Mouse (Mus musculus): Measurements from ENCODE around the gene Dpep2nb. TPM values are rescaled to one million over a fixed set of nuclear protein-coding genes. Genes with fewer than 3 reads are reported as not detected.
"Not testable (repeated sequence)": the region's sequence is repeated elsewhere in the genome, so short reads cannot be mapped to it uniquely, and the experiment has no call there.

The Dpep2nb gene
- polyA plus RNA-seq, 2 experiments: 0.05 to 0.17 TPM

DNA sequence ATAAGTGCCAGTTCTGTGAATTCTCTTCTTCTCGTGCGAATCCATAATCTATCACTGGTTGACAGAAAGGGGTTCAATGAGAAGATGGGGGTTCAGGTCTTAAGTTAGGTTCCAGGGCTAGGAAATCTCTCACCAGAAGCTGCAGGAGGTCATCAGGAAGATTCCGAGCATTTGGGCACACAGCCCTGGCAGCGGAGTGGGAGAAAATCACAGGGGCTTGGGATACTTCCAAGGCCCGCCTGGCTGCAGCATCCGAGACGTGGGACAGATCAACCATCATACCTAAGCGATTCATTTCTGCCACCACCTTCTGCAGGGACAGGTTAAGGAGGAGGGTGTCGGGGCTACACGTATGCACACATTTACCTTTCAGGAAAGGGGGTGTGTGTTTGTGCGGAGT is 17.2 kb downstream of the Dpep2nb start:
- Histone ChIP-seq H3K4me3 (replicated peaks; ENCODE audit: low read length) (no peak overlapping the region), H3K9ac (ENCODE audit: low read depth, low read length, severe bottlenecking) (no peak overlapping the region), H3K4me1 (ENCODE audit: control insufficient read depth, insufficient read depth, low read length) (no peaks in the 10 kb centered on the region; the same call in 1 of the 2 replicates), H3K27me3 (ENCODE audit: control insufficient read depth, insufficient read depth, low read length) (no peaks in the 10 kb centered on the region), H3K4me2 (replicated peaks; ENCODE audit: low read depth, low read length, severe bottlenecking) (no peak overlapping the region), H3K27ac (replicated peaks; ENCODE audit: low read depth, low read length) (no peak overlapping the region), H3K9me3 (ENCODE audit: control insufficient read depth, low read length) (no peaks in the 10 kb centered on the region), H3K36me3 (ENCODE audit: control insufficient read depth, insufficient read depth, low read length) (no peaks in the 10 kb centered on the region)
- DNase-seq (ENCODE audit: low spot score) (no peak), ATAC-seq (ENCODE audit: low FRiP score, low read depth) (no peak)
- WGBS: 83% methylated on average over 11 of the region's 11 CpGs
- no peak for TF ChIP-seq POLR2A (IDR thresholded peaks at IDR 0.05; ENCODE audit: borderline replicate concordance, extremely low read depth, insufficient read depth, insufficient read length)

DNA sequence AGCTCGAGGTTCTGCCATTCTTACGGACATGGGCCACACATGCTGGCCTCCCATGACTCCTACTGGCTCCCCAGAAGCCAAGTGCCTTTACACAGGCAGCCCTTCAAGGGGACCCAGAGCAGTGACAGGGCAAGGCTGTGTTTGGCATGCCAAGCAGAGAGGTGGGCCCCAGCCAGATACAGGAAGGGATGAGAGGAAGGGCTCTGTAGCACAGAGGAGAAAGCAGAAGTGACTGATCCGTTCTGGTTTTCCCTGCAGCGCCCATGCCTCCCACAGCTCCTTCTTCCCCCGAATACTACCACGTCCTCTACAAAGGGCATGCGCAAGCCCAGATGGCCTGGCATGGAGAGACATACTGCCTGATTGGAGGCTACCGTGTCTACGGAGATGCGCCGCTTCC is 22.4 kb downstream of the Dpep2nb start:
- 74% methylated on average over 10 of the region's 11 CpGs for WGBS
- not testable (repeated sequence) for ATAC-seq (ENCODE audit: low FRiP score, low read depth); H3K4me1 ChIP-seq (ENCODE audit: control insufficient read depth, insufficient read depth, low read length); H3K36me3 ChIP-seq (ENCODE audit: control insufficient read depth, insufficient read depth, low read length); H3K9me3 ChIP-seq (ENCODE audit: control insufficient read depth, low read length); H3K27ac ChIP-seq (replicated peaks; ENCODE audit: low read depth, low read length); H3K27me3 ChIP-seq (ENCODE audit: control insufficient read depth, insufficient read depth, low read length); H3K9ac ChIP-seq (ENCODE audit: low read depth, low read length, severe bottlenecking); DNase-seq (ENCODE audit: low spot score); H3K4me3 ChIP-seq (replicated peaks; ENCODE audit: low read length); H3K4me2 ChIP-seq (replicated peaks; ENCODE audit: low read depth, low read length, severe bottlenecking)

DNA sequence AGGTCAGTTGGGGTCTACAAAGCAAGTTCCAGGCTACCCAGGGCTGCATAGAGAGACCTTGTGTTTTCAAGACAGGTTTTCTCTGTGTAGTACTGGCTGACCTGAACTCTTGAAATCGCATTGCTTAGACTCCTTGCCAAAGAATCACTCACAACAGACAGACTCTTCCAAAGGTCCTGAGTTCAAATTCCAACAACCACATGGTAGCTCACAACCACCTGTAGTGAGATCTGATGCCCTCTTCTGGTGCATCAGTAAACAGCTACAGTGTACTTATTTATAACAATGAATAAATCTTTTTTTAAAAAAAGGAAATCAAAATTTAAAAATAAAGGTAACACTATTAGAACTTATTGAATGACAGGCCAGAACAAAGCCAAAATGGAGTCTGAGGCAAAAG is 24.6 kb downstream of the Dpep2nb start:
- 87% methylated on average over 1 of the region's 1 CpGs for WGBS
- ATAC-seq (ENCODE audit: low FRiP score, low read depth) (no peak), DNase-seq (ENCODE audit: low spot score) (no peak)
- Histone ChIP-seq H3K27ac (replicated peaks; ENCODE audit: low read depth, low read length) (no peak overlapping the region), H3K27me3 (ENCODE audit: control insufficient read depth, insufficient read depth, low read length) (no peaks in the 10 kb centered on the region), H3K9ac (ENCODE audit: low read depth, low read length, severe bottlenecking) (no peak overlapping the region), H3K9me3 (ENCODE audit: control insufficient read depth, low read length) (no peaks in the 10 kb centered on the region), H3K36me3 (ENCODE audit: control insufficient read depth, insufficient read depth, low read length) (no peaks in the 10 kb centered on the region), H3K4me1 (ENCODE audit: control insufficient read depth, insufficient read depth, low read length) (no peaks in the 10 kb centered on the region), H3K4me3 (replicated peaks; ENCODE audit: low read length) (no peak overlapping the region), H3K4me2 (replicated peaks; ENCODE audit: low read depth, low read length, severe bottlenecking) (no peak overlapping the region)
- no peak for TF ChIP-seq POLR2A (IDR thresholded peaks at IDR 0.05; ENCODE audit: borderline replicate concordance, extremely low read depth, insufficient read depth, insufficient read length)

DNA sequence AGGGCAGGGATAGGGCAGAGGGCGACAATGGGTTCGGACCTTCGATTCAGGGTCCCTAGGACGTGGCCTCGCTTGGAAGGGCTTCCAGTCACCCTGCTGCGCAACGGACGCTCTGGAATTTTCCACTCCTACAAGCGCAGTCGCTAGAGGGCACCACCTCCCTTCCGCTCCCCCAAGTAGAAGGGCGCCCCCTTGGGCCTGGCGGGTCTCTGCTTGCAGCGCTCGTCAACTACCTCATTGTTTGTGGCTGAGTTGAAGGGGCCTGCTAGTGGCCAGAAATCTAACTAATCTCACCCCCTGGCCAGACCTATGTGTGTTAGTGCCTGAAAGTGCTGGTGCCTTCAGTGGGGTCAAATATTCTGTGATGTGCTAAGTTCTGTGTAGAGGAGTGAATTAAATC is 26.4 kb downstream of the Dpep2nb start, which contains the start of gene Dpep3:
Gene Dpep3, minus strand, starts transcription at position 105 of the 400 bp plus-strand sequence.
- no peak for TF ChIP-seq POLR2A (IDR thresholded peaks at IDR 0.05; ENCODE audit: borderline replicate concordance, extremely low read depth, insufficient read depth, insufficient read length)
- H3K4me1 ChIP-seq (ENCODE audit: control insufficient read depth, insufficient read depth, low read length): no peaks in the 10 kb centered on the region
- DNase-seq (ENCODE audit: low spot score): no peak
- no peaks in the 10 kb centered on the region for H3K36me3 ChIP-seq (ENCODE audit: control insufficient read depth, insufficient read depth, low read length)
- H3K9me3 ChIP-seq (ENCODE audit: control insufficient read depth, low read length): no peaks in the 10 kb centered on the region
- ATAC-seq (ENCODE audit: low FRiP score, low read depth): no peak
- H3K4me2 ChIP-seq (replicated peaks; ENCODE audit: low read depth, low read length, severe bottlenecking): no peak within 1 kb of the TSS
- no peak within 1 kb of the TSS for H3K27ac ChIP-seq (replicated peaks; ENCODE audit: low read depth, low read length)
- WGBS: 90% methylated on average over 15 of the region's 15 CpGs
- no peak within 1 kb of the TSS for H3K4me3 ChIP-seq (replicated peaks; ENCODE audit: low read length)
- no peaks in the 10 kb centered on the region for H3K27me3 ChIP-seq (ENCODE audit: control insufficient read depth, insufficient read depth, low read length)
- no peak within 1 kb of the TSS for H3K9ac ChIP-seq (ENCODE audit: low read depth, low read length, severe bottlenecking)

DNA sequence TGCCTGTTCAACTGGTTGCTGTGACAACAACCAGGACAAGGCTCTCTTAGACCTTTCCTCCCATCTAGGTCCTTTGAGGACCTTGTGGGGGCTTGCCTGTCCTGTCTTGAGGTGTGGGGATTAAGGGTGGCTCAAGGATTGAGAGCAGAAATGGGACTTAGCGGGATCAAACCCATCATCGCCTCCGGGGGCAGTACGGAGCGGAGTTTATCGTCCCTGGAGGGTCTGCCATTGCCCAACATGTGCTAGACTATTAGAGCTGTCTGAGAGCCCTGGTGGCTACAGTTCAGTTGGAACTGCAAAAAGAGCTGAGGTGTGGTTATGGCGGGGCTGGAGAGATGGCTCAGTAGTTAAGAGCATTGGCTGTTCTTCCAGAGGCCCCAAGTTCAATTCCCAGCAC is 30.4 kb downstream of the Dpep2nb start:
- no peak overlapping the region for H3K4me2 ChIP-seq (replicated peaks; ENCODE audit: low read depth, low read length, severe bottlenecking)
- TF ChIP-seq POLR2A (IDR thresholded peaks at IDR 0.05; ENCODE audit: borderline replicate concordance, extremely low read depth, insufficient read depth, insufficient read length): no peak
- no peak for DNase-seq (ENCODE audit: low spot score)
- no peak overlapping the region for H3K4me3 ChIP-seq (replicated peaks; ENCODE audit: low read length)
- 59% methylated on average over 7 of the region's 7 CpGs for WGBS
- H3K9me3 ChIP-seq (ENCODE audit: control insufficient read depth, low read length): no peaks in the 10 kb centered on the region
- H3K27me3 ChIP-seq (ENCODE audit: control insufficient read depth, insufficient read depth, low read length): no peaks in the 10 kb centered on the region
- no peak for ATAC-seq (ENCODE audit: low FRiP score, low read depth)
- no peaks in the 10 kb centered on the region for H3K36me3 ChIP-seq (ENCODE audit: control insufficient read depth, insufficient read depth, low read length)
- no peak overlapping the region for H3K9ac ChIP-seq (ENCODE audit: low read depth, low read length, severe bottlenecking)
- H3K4me1 ChIP-seq (ENCODE audit: control insufficient read depth, insufficient read depth, low read length): no peaks in the 10 kb centered on the region
- no peak overlapping the region for H3K27ac ChIP-seq (replicated peaks; ENCODE audit: low read depth, low read length)
